Mouse (Mus musculus): Measurements from ENCODE around the gene Asic2.

Asic2 gene

GRCm38 (mm10) chr11:80917688-80918087 lies 1050.6 kb downstream of the Asic2 start:
- no peak for DNase-seq (ENCODE audit: low read depth, low spot score)

- no peak for DNase-seq (ENCODE audit: low read depth, low spot score)
Observed at GRCm38 (mm10) chr11:80913408-80914024, 1054.7 kb downstream of the Asic2 start.

GRCm38 (mm10) chr11:80912721-80913120 lies 1055.5 kb downstream of the Asic2 start:
- peak; percentile 70 for DNase-seq (ENCODE audit: low read depth, low spot score)

GRCm38 (mm10) chr11:80907820-80908219 lies 1060.4 kb downstream of the Asic2 start:
- DNase-seq (ENCODE audit: low read depth, low spot score): no peak

- no peak for DNase-seq (ENCODE audit: low read depth, low spot score)
Observed at GRCm38 (mm10) chr11:80906456-80906855, 1061.8 kb downstream of the Asic2 start.

- no peak for DNase-seq (ENCODE audit: low read depth, low spot score)
Observed at GRCm38 (mm10) chr11:80904559-80904958, 1063.7 kb downstream of the Asic2 start.

GRCm38 (mm10) chr11:80903426-80903825 lies 1064.8 kb downstream of the Asic2 start:
- no peak for DNase-seq (ENCODE audit: low read depth, low spot score)

- no peak for DNase-seq (ENCODE audit: low read depth, low spot score)
Observed at GRCm38 (mm10) chr11:80902664-80903063, 1065.6 kb downstream of the Asic2 start.

GRCm38 (mm10) chr11:80900555-80900954 lies 1067.7 kb downstream of the Asic2 start:
- DNase-seq (ENCODE audit: low read depth, low spot score): no peak

- DNase-seq (ENCODE audit: low read depth, low spot score): no peak
Observed at GRCm38 (mm10) chr11:80895853-80896252, 1072.4 kb downstream of the Asic2 start.

GRCm38 (mm10) chr11:80889336-80890063 lies 1078.8 kb downstream of the Asic2 start:
- DNase-seq (ENCODE audit: low read depth, low spot score): no peak

GRCm38 (mm10) chr11:80887021-80887420 lies 1081.2 kb downstream of the Asic2 start:
- no peak for DNase-seq (ENCODE audit: low read depth, low spot score)

GRCm38 (mm10) chr11:80886365-80886764 lies 1081.9 kb downstream of the Asic2 start:
- peak; percentile 73 for DNase-seq (ENCODE audit: low read depth, low spot score)

- no peak for DNase-seq (ENCODE audit: low read depth, low spot score)
Observed at GRCm38 (mm10) chr11:80884521-80885231, 1083.6 kb downstream of the Asic2 start.

- DNase-seq (ENCODE audit: low read depth, low spot score): no peak
Observed at GRCm38 (mm10) chr11:80882229-80882810, 1085.9 kb downstream of the Asic2 start.

GRCm38 (mm10) chr11:80878026-80878425 lies 1090.2 kb downstream of the Asic2 start:
- DNase-seq (ENCODE audit: low read depth, low spot score): no peak

GRCm38 (mm10) chr11:80877131-80877651 lies 1091.1 kb downstream of the Asic2 start:
- DNase-seq (ENCODE audit: low read depth, low spot score): no peak

- DNase-seq (ENCODE audit: low read depth, low spot score): no peak
Observed at GRCm38 (mm10) chr11:80872509-80873474, 1095.5 kb downstream of the Asic2 start.

- no peak for DNase-seq (ENCODE audit: low read depth, low spot score)
Observed at GRCm38 (mm10) chr11:80868039-80868438, 1100.2 kb downstream of the Asic2 start.

GRCm38 (mm10) chr11:80862941-80863340 lies 1105.3 kb downstream of the Asic2 start:
- DNase-seq (ENCODE audit: low read depth, low spot score): no peak

- DNase-seq (ENCODE audit: low read depth, low spot score): no peak
Observed at GRCm38 (mm10) chr11:80858065-80858464, 1110.2 kb downstream of the Asic2 start, which contains the start of gene Spaca3. Spaca3 (plus strand) TSS chr11:80858365.
